Mouse (Mus musculus): ENCODE results near the gene Ajap1.

Ajap1 gene

DNA sequence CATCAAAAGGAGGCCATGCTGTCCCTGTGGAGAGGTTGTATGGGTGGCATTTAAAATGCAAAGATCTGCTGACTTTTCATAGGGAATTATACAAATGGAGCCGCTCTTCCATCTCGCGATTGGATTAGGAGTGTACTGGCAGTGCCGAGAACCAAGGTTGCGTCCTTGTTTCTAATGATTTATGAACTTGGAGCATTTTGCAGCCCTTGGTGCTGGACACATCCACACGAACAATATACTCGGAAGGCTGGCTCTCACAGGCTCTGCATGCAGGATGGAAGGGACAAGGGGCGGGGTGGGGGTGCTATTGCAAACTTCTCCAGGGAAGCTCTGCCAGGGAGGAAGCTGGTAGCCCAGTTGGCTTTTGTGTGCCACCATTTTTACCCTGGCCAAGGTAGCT, 31.1 kb downstream of the Ajap1 start:
- DNase-seq (ENCODE audit: low spot score in 2 of 2): no peak

DNA sequence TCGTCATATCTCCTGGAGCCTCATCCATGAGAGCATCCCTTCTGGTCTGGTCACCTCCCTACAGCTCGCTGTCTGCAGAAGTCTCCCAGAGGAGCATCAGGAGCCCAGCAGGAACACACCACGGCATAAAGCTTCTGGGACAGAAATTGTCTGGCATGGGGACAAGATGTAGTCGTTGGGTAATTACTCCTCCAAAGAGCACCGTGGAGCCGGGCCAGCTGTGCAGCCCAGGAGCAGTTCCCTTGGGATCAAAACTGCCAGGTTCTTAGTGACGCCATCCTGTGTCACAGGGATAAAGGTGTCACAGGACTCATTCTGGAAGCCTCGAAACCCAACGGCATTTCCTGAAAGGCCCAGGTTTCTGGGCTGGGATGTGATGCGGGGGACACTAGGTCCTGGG, 40.1 kb downstream of the Ajap1 start:
- no peak for DNase-seq (ENCODE audit: low spot score in 2 of 2)

DNA sequence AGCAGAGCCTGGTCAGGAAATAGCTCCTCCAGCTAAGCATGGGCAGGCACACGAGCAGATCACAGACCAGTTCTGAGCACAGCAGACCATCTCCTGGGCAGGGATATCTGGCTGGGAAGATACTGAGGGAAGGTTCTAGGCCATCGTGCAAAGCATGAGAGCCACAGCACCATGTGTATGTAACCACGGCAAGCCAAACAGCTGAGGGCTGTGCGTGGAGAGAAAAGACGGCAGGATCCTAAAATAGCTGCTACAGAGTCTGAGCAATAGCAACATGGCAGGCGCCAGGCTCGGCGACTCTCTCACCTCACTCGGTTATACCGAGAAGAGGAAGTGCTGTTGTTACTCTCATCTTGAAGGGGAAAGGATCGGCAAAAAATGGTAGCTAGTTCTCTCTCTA, 42.7 kb downstream of the Ajap1 start:
- no peak for DNase-seq (ENCODE audit: low spot score in 2 of 2)

DNA sequence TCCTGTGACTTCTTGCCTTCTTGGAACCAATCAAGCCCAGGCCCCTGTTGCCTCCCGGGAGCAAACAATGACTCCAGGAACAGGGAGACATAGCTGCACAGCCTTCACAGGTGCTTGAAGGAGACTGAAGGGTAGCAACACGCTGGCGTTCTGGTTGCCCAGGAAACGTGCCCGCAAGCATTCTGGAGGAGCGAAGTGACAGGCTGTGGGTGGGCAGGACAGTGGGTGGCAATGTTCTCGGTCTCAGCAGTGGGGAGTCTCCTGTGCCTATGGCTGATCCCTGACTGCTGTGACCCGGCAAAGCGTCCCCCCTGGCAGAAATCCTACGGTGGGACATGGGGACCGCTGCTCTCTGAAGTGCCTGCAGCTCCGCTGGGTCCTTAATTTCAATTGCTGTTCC, 43.6 kb downstream of the Ajap1 start:
- no peak for DNase-seq (ENCODE audit: low spot score in 2 of 2)

DNA sequence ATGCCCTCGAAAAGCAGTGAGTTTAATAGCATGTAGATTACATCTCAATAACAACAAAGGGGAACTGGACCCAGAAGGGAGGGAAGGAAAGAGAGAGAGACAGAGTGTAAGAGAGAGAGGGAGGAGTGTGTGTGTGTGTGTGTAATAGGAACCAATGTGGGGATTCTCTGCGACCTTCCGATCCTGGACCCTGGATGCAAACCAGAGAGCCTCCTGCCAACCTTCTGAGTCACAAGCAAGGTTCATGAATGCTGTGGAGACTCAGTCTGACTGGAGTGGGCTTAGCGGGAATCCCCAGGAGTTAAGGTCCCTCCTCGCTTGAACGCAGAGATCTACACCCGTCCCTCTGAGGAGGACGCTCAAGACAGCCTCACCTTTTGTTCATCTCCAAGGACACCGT, 45.4 kb downstream of the Ajap1 start:
- DNase-seq (ENCODE audit: low spot score in 2 of 2): no peak

DNA sequence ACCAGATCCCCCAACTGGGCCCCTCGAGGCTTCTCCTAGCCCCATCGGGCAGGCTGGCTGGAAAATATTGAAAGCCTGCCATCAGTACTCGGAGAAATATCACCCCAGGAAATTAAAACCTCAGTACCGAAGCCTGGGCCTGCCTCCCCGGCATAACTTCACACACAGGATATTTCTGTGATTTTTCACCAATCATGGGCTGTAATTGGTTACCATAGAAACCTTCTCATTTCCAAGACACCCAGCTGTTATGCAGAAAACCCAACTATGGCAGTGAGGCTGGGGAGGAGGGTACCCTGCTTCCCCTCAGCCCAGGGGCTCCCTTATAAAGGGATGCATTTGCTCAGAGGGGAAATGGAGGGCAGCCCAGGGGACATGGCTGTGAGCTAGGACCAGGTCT, 46.7 kb downstream of the Ajap1 start:
- DNase-seq (ENCODE audit: low spot score in 2 of 2): no peak

DNA sequence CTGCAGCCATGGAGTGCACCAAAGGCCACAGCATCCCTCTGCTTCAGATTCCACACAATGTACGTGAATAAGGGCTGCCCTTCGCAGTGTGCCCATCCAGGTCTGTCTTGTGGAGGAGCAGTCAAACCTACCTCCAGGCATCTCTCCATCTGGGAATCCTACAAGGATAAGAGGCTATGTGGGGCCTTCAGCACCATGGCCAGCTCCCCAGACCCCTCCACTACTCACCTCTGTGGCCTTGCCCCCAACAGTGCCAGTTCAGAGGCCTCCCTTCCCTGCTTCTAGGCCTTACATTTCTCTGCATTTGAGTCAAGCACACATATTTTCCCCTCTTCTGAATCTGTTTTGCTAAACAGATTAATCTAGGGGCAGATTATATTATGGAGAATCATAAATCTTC, 52.6 kb downstream of the Ajap1 start:
- no peak for DNase-seq (ENCODE audit: low spot score in 2 of 2)

DNA sequence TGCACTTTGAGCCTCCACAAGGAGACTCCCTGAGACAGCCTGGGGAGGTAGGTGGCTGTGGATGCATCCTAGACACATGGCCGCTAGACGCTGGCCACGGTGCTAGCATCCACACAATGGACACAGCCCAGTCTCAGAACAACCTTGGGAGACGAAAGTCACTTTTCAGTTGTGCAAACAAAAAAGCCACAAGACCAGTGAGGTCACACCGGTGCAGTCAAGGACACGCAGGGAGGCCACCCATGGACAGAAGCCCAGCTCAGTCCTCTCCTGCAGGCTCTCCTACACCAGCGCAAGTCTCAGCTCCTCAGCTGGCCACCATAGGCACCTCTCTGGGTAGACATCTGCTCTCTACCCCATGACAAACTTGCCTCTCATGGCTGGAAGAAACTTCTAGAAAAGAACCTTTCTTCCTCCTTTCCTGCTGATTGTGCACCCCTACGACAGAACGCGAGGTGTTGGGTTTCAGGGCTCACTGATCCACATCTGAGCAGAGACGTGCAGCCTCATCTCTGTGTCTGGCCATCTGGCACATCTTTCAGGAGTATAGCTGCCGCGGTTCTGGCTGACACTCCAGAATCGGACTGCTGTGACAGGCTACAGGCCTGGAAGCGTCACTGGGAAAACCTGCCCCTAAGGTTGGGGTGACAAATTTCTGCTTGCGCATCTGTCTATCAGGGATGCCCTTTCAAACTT, 56.5 kb downstream of the Ajap1 start:
- DNase-seq (ENCODE audit: low spot score in 2 of 2): no peak

DNA sequence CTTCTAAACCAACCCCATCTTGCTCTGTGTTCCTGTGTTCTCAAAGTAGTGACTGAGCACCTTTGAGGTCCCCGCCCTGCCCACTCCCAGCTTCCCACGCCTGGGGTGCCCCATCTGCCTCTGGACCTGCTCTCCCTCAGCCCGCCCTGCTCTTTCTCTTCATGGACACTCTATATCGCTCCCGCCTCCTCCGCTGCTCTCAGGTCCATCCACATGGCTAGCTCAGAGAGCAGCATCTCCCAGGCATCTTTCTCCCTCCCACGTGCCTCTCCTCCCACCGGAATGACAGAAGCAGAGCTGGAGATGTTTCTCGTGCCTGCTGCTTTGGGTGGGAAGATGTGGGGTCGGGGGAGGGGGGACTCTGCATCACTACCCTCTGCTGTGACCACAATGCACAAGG, 58.3 kb downstream of the Ajap1 start:
- no peak for DNase-seq (ENCODE audit: low spot score in 2 of 2)

DNA sequence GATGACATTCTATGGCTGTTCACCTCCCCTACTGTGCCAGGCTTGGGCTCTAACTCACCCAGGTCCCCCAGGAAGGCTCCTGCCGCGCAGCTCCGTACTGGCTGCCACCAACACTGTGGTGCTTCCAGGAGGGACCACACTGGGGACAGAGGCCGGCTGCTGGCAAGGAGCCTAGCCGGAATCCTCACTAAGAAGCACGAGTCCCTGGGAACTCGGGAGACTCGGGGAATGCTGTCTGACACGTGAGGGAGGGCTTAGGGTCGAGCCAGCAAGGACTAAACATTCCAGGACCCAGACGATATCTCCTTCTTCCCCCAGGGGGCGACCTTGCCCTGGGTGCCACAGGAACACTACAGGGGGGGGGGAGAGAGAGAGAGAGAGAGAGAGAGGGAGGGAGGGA, 64.7 kb downstream of the Ajap1 start:
- DNase-seq (ENCODE audit: low spot score in 2 of 2): no peak

DNA sequence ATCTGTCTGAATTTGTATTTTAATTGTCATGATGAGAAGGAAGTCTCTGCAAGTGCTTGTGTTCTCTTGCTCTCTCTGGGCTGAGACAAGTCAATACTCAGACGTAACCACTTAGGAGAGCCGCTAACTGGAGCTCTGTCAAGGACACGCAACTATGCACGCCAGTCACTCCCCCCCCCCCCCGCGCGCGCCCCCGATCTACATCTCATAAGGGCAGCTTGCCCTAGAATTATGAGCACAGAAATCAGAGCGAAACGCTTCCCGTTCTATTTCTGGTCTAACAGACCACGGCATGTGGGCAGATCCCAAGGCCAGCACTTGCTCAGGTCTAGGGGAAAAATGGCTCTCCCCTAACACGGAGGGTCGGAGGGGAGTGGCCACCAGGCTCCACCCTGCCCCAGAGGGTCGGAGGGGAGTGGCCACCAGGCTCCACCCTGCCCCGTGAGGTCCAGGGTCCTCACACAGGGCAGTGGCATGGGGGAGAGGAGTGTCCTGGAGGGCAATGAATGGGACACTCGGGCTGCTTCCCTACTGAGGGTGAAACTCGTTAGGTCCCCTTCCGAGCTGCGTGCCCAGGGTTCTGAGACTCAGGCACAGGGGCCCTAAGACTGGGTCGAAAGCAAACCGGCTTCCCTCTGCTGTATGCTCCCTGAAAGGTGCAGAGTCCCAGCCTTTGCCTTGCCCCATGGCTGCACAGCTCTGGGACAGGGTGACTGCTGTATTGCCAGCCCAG, 65.3 kb downstream of the Ajap1 start:
- DNase-seq (ENCODE audit: low spot score in 2 of 2): no peak

DNA sequence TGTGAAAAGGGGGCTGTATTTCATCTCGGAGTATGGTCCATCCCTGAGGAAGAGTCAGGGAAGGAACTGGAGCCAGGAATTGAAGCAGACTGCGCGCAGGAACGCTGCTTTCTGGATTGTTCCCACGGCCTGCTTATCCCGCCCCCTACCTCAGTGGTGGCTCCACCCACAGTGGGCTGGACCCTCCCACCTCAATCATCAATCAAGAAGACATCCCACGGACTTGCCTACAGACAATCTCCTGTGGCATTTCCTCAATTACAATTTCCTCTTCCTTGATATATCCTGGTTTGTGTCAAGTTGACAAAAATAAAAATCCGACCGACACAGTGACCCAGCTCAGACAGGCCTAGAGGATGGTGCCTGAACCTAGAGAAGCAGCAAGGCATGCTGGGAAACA, 66.5 kb downstream of the Ajap1 start:
- DNase-seq (ENCODE audit: low spot score in 2 of 2): no peak

DNA sequence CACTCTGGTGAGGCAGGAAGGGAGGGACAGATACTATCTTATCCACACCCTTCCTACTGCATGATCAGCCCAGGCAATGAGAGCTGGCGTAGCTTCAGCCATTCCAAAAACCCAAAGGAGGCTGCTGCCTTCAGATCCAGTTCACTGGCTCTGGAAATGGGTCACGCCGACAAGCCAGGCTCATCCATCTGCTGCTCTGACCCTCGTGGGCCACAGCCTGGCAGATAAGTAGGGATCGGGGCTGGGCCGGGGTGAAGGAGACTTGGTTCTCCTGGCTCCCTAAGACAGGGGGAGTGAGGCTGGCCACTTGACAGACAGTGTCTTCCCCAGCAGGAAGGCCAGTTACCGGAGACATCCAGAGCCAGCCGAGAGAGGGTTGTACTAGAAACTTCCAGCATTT, 84.2 kb downstream of the Ajap1 start:
- no peak for DNase-seq (ENCODE audit: low spot score in 2 of 2)

DNA sequence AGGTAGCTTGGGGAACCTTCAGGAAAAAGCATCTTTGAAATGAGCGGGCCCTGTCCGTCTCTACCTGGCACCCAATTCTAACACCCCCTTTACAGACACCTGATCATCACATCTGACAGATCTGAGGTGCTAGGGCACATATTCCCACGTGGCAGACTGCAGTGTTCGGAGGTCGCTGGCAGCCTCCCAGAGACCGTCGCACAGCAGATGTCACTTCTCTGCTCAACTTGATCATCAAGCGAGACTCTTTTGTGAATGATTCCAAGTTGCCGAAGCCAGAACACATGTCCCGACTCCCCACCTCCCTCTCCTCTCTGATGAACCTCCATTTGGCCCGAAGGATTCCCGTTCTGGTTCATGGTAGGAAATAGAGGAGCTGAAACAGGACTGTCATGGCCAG, 95.1 kb downstream of the Ajap1 start:
- DNase-seq (ENCODE audit: low spot score in 2 of 2): no peak

DNA sequence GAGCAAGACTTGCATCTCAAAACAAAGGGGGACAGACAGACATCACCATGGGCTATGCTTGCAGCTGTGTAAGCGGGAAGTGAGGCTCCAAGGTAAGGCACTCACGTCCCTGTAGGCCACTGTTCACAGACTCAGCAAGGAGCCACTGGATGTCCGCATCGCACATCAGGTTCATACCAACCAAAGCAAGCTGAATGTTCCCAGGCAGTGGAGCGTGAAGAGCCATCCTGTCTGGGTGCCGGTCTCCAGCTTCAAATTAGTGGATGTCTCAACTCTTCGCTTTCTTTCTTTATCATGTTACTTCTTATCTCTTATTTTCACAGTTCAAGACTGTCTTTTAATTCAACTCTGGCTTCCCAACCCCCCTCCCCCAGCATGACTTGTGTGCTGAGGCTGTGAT, 101.2 kb downstream of the Ajap1 start:
- DNase-seq (ENCODE audit: low spot score in 2 of 2): no peak

DNA sequence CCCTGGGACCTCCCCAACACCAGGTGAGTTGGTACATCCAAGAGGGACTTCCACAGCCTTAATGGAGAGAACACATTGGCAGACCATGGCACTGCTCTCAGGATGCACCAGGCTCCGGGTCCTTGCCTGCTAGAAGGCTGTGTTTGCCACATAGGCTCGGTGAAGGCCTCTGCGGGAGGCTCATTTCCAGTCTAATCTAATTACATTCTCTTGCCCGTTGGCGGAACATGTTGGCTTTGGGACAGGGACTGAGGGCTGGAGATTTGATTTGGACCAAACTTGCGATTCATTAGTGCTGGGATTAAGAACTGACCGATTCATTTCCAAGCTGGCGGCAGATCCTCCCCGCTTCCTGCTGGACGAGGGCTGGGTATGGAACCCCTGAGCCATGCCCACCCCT, 101.7 kb downstream of the Ajap1 start:
- DNase-seq (ENCODE audit: low spot score in 2 of 2): no peak

DNA sequence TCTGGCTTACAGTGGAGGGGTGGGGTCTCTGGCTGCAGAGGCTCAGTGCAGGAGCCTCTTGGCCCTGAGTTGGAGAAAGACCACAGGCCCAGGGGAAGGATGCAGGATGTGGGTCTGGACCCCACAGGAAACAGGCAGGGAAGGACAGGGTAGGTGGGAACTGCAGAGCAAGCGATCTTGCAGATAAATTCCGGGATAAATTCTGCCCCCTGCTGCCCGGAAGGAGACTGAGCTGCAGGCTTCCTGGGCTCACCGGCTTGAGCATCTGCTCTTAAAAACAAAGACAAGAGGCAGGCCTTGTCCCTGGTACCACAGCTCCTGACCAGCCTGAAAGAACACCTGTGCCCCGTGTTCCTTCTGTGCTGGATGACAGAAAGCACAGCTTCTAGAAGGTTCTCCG, 104.6 kb downstream of the Ajap1 start:
- DNase-seq (ENCODE audit: low spot score in 2 of 2): no peak

DNA sequence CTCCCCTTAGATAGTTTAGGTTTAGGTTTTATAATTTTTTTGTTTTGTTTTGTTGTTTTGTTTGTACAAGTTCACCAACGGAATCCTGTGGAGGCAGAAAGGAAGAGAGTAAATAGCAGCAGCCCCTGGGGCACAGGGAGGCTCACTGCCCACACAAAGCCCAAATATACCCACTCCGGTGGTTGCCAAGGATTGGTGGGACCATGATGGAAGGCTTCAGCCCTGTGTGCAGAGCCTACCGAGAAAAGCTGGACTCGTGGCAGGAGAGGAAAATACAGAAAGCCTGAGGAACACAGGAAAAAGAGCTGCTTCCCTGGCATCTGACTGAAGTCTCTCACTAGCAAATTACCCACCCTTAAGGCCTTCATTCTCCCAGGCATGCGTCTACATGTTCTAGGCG, 108.4 kb downstream of the Ajap1 start:
- no peak for DNase-seq (ENCODE audit: low spot score in 2 of 2)

DNA sequence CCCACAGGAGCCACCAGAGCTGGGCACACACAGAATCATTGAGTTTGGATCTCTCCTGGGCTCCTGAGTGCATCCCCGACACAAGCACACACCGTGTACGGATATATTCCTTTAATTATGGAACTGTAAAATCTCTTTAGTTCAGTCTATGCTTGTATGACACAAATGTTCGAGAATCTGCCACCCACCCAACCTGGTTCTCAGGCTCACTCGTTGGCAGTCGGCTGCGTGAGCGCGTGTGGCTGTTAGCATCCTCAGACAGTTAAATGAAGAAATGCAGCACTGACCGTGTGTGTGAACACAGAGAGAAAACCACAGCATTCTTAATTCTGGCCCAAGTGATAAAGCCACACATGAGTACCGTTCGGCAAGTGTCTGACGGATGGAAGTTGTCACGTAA, 109.5 kb downstream of the Ajap1 start:
- no peak for DNase-seq (ENCODE audit: low spot score in 2 of 2)

DNA sequence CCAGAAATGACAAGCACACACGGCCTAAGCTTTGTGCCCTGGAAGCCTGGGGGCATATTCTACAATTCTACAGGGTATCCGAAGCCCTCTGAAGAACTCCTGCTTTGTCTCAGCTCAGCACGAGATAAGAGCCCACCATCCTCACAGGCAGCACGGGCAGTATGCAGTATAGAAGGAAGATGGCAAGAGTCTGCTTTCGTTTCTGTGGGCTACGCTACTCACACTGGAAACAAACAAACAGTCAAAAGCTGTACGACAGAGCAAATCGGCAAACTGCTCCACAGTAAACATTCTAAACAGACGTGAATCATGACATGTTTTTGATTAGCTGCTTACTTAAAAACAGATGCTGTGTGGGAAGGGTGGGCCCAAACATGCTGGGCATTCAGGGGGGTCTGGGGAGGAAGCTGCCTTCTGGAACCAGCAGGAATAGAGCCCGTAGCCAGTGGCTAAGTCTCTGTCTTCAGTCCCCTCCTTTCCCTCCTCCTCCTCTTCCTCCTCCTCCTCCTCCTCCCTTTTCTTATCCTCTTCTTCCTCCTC, 113.9 kb downstream of the Ajap1 start:
- no peak for DNase-seq (ENCODE audit: low spot score in 2 of 2)

DNA sequence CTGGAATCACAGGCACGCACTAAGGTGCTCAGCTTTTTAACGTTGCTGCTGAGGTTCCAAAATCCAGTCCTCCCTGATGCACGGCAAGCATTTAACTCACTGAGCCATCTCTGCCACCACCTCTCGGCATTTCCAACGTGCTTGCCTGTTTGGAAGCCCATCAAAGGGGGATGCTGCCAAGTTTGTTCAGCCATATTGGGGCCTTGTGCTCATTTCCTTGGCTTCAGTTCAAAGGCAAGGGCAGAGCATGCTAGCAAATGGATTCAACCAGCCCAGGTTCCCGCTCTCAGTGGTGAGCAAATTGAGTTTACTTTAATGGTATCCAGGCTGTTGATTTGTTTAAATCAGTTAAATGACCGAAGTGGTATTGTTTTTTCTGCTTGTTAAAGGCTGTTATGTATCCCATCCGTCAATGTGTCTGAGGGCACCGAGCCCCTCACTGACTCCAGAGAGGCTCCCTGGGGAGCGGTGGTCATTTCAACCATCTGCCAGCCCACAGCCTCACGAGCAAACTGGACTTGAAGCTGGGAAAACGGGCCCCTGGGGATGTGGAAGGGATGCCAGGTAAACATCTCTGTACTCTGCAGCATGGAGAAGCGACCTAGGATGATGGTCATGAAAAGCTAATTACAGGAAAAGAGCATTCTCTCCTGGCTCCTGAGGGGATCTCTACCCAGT, 121.6 kb downstream of the Ajap1 start:
- DNase-seq (ENCODE audit: low spot score in 2 of 2): no peak

DNA sequence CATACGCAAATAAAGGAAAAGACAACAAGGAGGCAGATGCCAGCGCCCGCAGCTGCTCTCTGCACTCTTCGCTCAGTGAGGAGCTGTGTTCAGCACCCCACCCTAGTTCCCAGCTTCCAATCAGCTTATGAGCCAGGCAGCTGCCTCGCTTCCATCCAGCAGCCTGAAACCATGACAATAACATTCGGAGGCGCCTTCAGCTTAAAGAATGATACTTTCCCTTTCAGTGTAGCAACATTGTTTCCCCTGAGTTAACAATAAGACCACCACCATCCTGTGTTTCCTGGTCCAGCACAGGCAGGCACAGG, 124.4 kb downstream of the Ajap1 start:
- DNase-seq (ENCODE audit: low spot score in 2 of 2): no peak

Data from spleen, postnatal 10 days (tissue).